Mouse (Mus musculus) lung, adult 2 months (tissue): ENCODE measurements around the gene Calm4.

ENCODE experiments used
- CTCF ChIP-seq: fragments of 200-500 bp; IDR thresholded peaks from 2 replicates; pipeline ENCODE4 v1.5.1; 2011; ENCODE audit warnings: mild to moderate bottlenecking, low read length, control low read depth; ENCODE audit not compliant: insufficient read depth
- POLR2A ChIP-seq: fragments of 200-500 bp; IDR thresholded peaks from 2 replicates; pipeline ENCODE4 v1.6.1; 2011; ENCODE audit warnings: low read depth, mild to moderate bottlenecking, control low read depth, low read length, borderline replicate concordance; ENCODE audit errors: extremely low read depth

- TF ChIP-seq CTCF = no peak
- TF ChIP-seq POLR2A = no peak
Measured at GRCm38 (mm10) chr13:3850330-3850729, 12.8 kb downstream of the Calm4 start.
